Mouse (Mus musculus): ENCODE data around the gene Snrpd2.

GRCm38 (mm10) chr7:19164978-19165377 is 15.5 kb downstream of the Snrpd2 start:
- no peak for TF ChIP-seq EP300 (IDR thresholded peaks at IDR 0.05; ENCODE audit: low read depth)
- no peak for TF ChIP-seq CTCF (IDR thresholded peaks at IDR 0.05; ENCODE audit: low read depth)
